Mouse (Mus musculus): ENCODE data around the gene Pdzrn3. TPM values are rescaled to one million over a fixed set of nuclear protein-coding genes. Genes with fewer than 3 reads are reported as not detected.

The Pdzrn3 gene
- polyA plus RNA-seq, 1 experiment from 2014 or later: 22.7 TPM

- ATAC-seq: no peak
- no peak overlapping the region for H3K9ac ChIP-seq (replicated peaks)
- no peaks in the 10 kb centered on the region for H3K9me3 ChIP-seq
- WGBS: 94% methylated on average over 7 of the region's 7 CpGs
- no peak overlapping the region for H3K4me2 ChIP-seq (replicated peaks)
- no peaks in the 10 kb centered on the region for H3K4me1 ChIP-seq (replicated peaks)
- no peak overlapping the region for H3K4me3 ChIP-seq (replicated peaks)
- H3K27me3 ChIP-seq: no peaks in the 10 kb centered on the region
- no peak overlapping the region for H3K27ac ChIP-seq
- H3K36me3 ChIP-seq: no peaks in the 10 kb centered on the region
Observed at GRCm38 (mm10) chr6:101340051-101340450, 37.6 kb downstream of the Pdzrn3 start.

GRCm38 (mm10) chr6:101337842-101338528, 39.7 kb downstream of the Pdzrn3 start:
- Histone ChIP-seq H3K4me1 (replicated peaks) (0 out of 2 replicates have a peak, but pooled peaks cover 4% of the 10 kb centered on the region), H3K4me3 (replicated peaks) (no peak overlapping the region), H3K4me2 (replicated peaks) (no peak overlapping the region), H3K36me3 (no peaks in the 10 kb centered on the region), H3K9ac (replicated peaks) (no peak overlapping the region), H3K27me3 (no peaks in the 10 kb centered on the region), H3K9me3 (no peaks in the 10 kb centered on the region), H3K27ac (no peak overlapping the region)
- WGBS: 80% methylated on average over 10 of the region's 10 CpGs
- no peak for ATAC-seq

- H3K9ac ChIP-seq (replicated peaks): no peak overlapping the region
- 0 out of 2 replicates have a peak, but pooled peaks cover 6% of the 10 kb centered on the region for H3K4me1 ChIP-seq (replicated peaks)
- H3K36me3 ChIP-seq: no peaks in the 10 kb centered on the region
- no peak overlapping the region for H3K4me3 ChIP-seq (replicated peaks)
- no peak overlapping the region for H3K27ac ChIP-seq
- WGBS: 93% methylated on average over 10 of the region's 10 CpGs
- H3K9me3 ChIP-seq: no peaks in the 10 kb centered on the region
- no peaks in the 10 kb centered on the region for H3K27me3 ChIP-seq
- ATAC-seq: no peak
- no peak overlapping the region for H3K4me2 ChIP-seq (replicated peaks)
Observed at GRCm38 (mm10) chr6:101336660-101337059, 41.0 kb downstream of the Pdzrn3 start.

GRCm38 (mm10) chr6:101335744-101336143, 42.0 kb downstream of the Pdzrn3 start:
- Histone ChIP-seq H3K27ac (no peak overlapping the region), H3K9ac (replicated peaks) (no peak overlapping the region), H3K4me1 (replicated peaks) (0 out of 2 replicates have a peak, but pooled peaks cover 6% of the 10 kb centered on the region), H3K4me2 (replicated peaks) (no peak overlapping the region), H3K9me3 (no peaks in the 10 kb centered on the region), H3K36me3 (no peaks in the 10 kb centered on the region), H3K27me3 (no peaks in the 10 kb centered on the region), H3K4me3 (replicated peaks) (no peak overlapping the region)
- no peak for ATAC-seq
- WGBS: 100% methylated on average over 1 of the region's 1 CpGs

GRCm38 (mm10) chr6:101334495-101334894, 43.2 kb downstream of the Pdzrn3 start:
- no peaks in the 10 kb centered on the region for H3K36me3 ChIP-seq
- 95% methylated on average over 3 of the region's 3 CpGs for WGBS
- H3K4me1 ChIP-seq (replicated peaks): 0 out of 2 replicates have a peak, but pooled peaks cover 6% of the 10 kb centered on the region
- H3K27me3 ChIP-seq: no peaks in the 10 kb centered on the region
- no peak overlapping the region for H3K4me2 ChIP-seq (replicated peaks)
- H3K4me3 ChIP-seq (replicated peaks): no peak overlapping the region
- H3K27ac ChIP-seq: no peak overlapping the region
- no peak overlapping the region for H3K9ac ChIP-seq (replicated peaks)
- no peaks in the 10 kb centered on the region for H3K9me3 ChIP-seq
- ATAC-seq: no peak

GRCm38 (mm10) chr6:101330392-101330791, 47.3 kb downstream of the Pdzrn3 start:
- ATAC-seq: no peak
- H3K9ac ChIP-seq (replicated peaks): no peak overlapping the region
- H3K27ac ChIP-seq: no peak overlapping the region
- no peak overlapping the region for H3K4me3 ChIP-seq (replicated peaks)
- WGBS: 91% methylated on average over 5 of the region's 5 CpGs
- 0 out of 2 replicates have a peak, but pooled peaks cover 6% of the 10 kb centered on the region for H3K4me1 ChIP-seq (replicated peaks)
- H3K9me3 ChIP-seq: no peaks in the 10 kb centered on the region
- no peaks in the 10 kb centered on the region for H3K27me3 ChIP-seq
- no peak overlapping the region for H3K4me2 ChIP-seq (replicated peaks)
- H3K36me3 ChIP-seq: no peaks in the 10 kb centered on the region

- H3K27me3 ChIP-seq: no peaks in the 10 kb centered on the region
- H3K4me2 ChIP-seq (replicated peaks): no peak overlapping the region
- no peaks in the 10 kb centered on the region for H3K9me3 ChIP-seq
- H3K4me1 ChIP-seq (replicated peaks): 0 out of 2 replicates have a peak, but pooled peaks cover 6% of the 10 kb centered on the region
- no peak overlapping the region for H3K9ac ChIP-seq (replicated peaks)
- H3K4me3 ChIP-seq (replicated peaks): no peak overlapping the region
- H3K36me3 ChIP-seq: no peaks in the 10 kb centered on the region
- 70% methylated on average over 6 of the region's 6 CpGs for WGBS
- ATAC-seq: no peak
- no peak overlapping the region for H3K27ac ChIP-seq
Observed at GRCm38 (mm10) chr6:101329499-101329898, 48.2 kb downstream of the Pdzrn3 start.

- WGBS: 64% methylated on average over 6 of the region's 6 CpGs
Observed at GRCm38 (mm10) chr6:101328514-101328913, 49.2 kb downstream of the Pdzrn3 start.

GRCm38 (mm10) chr6:101327741-101328140, 50.0 kb downstream of the Pdzrn3 start:
- Histone ChIP-seq H3K4me3 (replicated peaks) (no peak overlapping the region), H3K4me1 (replicated peaks) (0 out of 2 replicates have a peak, but pooled peaks cover 2% of the 10 kb centered on the region), H3K27me3 (no peaks in the 10 kb centered on the region), H3K4me2 (replicated peaks) (no peak overlapping the region), H3K27ac (no peak overlapping the region), H3K9me3 (no peaks in the 10 kb centered on the region), H3K9ac (replicated peaks) (no peak overlapping the region), H3K36me3 (no peaks in the 10 kb centered on the region)
- no peak for ATAC-seq
- WGBS: 90% methylated on average over 5 of the region's 5 CpGs

More at GRCm38 (mm10) chr6:101328514-101328913, 49.2 kb downstream of the Pdzrn3 start:
- H3K4me2 ChIP-seq (replicated peaks): no peak overlapping the region
- no peaks in the 10 kb centered on the region for H3K9me3 ChIP-seq
- no peak overlapping the region for H3K9ac ChIP-seq (replicated peaks)
- H3K27ac ChIP-seq: no peak overlapping the region
- H3K27me3 ChIP-seq: no peaks in the 10 kb centered on the region
- no peak for ATAC-seq
- no peak overlapping the region for H3K4me3 ChIP-seq (replicated peaks)
- 0 out of 2 replicates have a peak, but pooled peaks cover 4% of the 10 kb centered on the region for H3K4me1 ChIP-seq (replicated peaks)
- no peaks in the 10 kb centered on the region for H3K36me3 ChIP-seq

- Histone ChIP-seq H3K27ac (no peak overlapping the region), H3K9me3 (no peaks in the 10 kb centered on the region), H3K4me2 (replicated peaks) (no peak overlapping the region), H3K4me1 (replicated peaks) (0 out of 2 replicates have a peak, but pooled peaks cover 1% of the 10 kb centered on the region), H3K36me3 (no peaks in the 10 kb centered on the region), H3K27me3 (no peaks in the 10 kb centered on the region), H3K9ac (replicated peaks) (no peak overlapping the region), H3K4me3 (replicated peaks) (no peak overlapping the region)
- no peak for ATAC-seq
- 86% methylated on average over 3 of the region's 3 CpGs for whole genome bisulfite sequencing
Observed at GRCm38 (mm10) chr6:101327196-101327595, 50.5 kb downstream of the Pdzrn3 start.

- no peak for ATAC-seq
- no peak overlapping the region for H3K4me2 ChIP-seq (replicated peaks)
- H3K4me3 ChIP-seq (replicated peaks): no peak overlapping the region
- no peaks in the 10 kb centered on the region for H3K9me3 ChIP-seq
- H3K36me3 ChIP-seq: no peaks in the 10 kb centered on the region
- no peak overlapping the region for H3K27ac ChIP-seq
- no peak overlapping the region for H3K9ac ChIP-seq (replicated peaks)
- H3K27me3 ChIP-seq: no peaks in the 10 kb centered on the region
- no peaks in the 10 kb centered on the region for H3K4me1 ChIP-seq (replicated peaks)
- 91% methylated on average over 3 of the region's 3 CpGs for WGBS
Observed at GRCm38 (mm10) chr6:101325842-101326639, 51.7 kb downstream of the Pdzrn3 start.

GRCm38 (mm10) chr6:101322580-101322979, 55.1 kb downstream of the Pdzrn3 start:
- no peak overlapping the region for H3K9ac ChIP-seq (replicated peaks)
- peaks cover 6% of the 10 kb centered on the region; the same call in 1 of the 2 replicates for H3K4me1 ChIP-seq (replicated peaks)
- H3K9me3 ChIP-seq: no peaks in the 10 kb centered on the region
- no peaks in the 10 kb centered on the region for H3K27me3 ChIP-seq
- no peak overlapping the region for H3K27ac ChIP-seq
- 89% methylated on average over 3 of the region's 3 CpGs for WGBS
- no peak overlapping the region for H3K4me3 ChIP-seq (replicated peaks)
- no peaks in the 10 kb centered on the region for H3K36me3 ChIP-seq
- no peak overlapping the region for H3K4me2 ChIP-seq (replicated peaks)
- ATAC-seq: no peak

All from midbrain, embryonic 13.5 days (tissue).